Mouse (Mus musculus) embryonic fibroblast, embryonic 13.5 days (primary cell): ENCODE data around the gene Hmgcll1. TPM values are rescaled to one million over a fixed set of nuclear protein-coding genes. Genes with fewer than 3 reads are reported as not detected.

ENCODE experiments used
- H3K27ac ChIP-seq: 2 replicates; pipeline ENCODE4 v1.5.1; 2012; ENCODE audit warnings: low read length, control low read depth, inconsistent platforms; ENCODE audit not compliant: insufficient read depth
- H3K4me1 ChIP-seq: 2 replicates; pipeline ENCODE4 v1.6.1; 2011; ENCODE audit warnings: low read length; ENCODE audit not compliant: control insufficient read depth, insufficient read depth
- H3K4me3 ChIP-seq: 2 replicates; pipeline ENCODE4 v1.5.1; 2011; ENCODE audit warnings: mild to moderate bottlenecking, control low read depth, low read length; ENCODE audit not compliant: insufficient read depth
- CTCF ChIP-seq: IDR thresholded peaks from 2 replicates; pipeline ENCODE4 v1.5.1; 2011; ENCODE audit warnings: mild to moderate bottlenecking, control low read depth, low read length, moderate library complexity, borderline replicate concordance; ENCODE audit not compliant: insufficient read depth
- POLR2A ChIP-seq: IDR thresholded peaks from 2 replicates; pipeline ENCODE4 v1.6.1; 2011; ENCODE audit warnings: low read depth, mild to moderate bottlenecking, control low read depth, low read length, moderate library complexity
- polyA plus RNA-seq: library from polyadenylated mRNA; stranded (reverse); fragments of >200 nt; gene quantifications from 2 replicates; pipeline ENCODE4 v1.2.4, GENCODE M21; 2011; ENCODE audit warnings: low read depth; ENCODE audit not compliant: missing spikeins, insufficient read length

Hmgcll1 gene
- polyA plus RNA-seq, result 3.5 and 4.3 TPM in 2 replicates

DNA sequence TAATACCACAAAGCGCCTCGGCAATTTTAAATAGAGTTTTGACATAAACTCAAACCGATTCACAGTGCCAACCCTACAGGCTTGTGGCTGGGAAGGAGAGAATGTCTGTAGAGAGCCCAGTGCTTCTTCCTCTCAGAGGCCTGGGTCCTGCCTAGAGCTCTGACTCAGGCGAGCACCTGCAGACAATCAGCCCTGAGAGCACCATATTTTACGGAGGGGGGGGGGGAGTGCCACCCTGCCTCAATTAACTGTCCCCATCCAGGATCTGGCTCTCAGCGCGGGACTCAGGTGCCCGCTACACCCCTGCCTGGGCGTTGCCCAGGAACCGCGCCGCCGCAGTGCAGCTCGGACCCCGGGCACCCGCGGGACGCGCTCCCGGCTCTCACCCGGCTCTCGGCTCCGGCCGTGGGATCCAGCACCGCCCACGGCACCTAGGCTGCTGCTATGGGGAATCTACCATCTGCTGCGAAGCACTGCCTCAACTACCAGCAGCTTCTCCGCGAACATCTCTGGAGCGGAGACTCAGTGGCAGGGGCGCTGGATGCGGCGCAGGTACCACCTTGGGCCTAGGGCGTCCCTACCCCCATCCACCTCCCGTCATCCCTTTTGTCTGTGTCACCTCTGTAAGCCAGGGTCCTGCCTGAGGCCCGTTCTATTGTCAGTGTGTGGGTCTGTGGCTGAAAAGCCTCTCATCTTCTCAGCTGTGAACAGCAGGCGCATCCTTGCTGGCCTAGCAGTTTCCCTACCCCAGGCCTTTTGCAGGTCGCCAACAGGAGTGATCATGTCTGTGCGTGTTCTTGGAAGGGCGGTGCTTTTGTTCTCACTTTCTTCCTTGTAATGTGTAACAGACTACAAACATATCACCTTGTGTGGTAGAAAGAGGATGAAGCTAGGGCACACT is at the start of gene Hmgcll1:
TSS of gene Hmgcll1 (plus strand) at position 225 of the 901 bp plus-strand sequence.
- Histone ChIP-seq H3K4me1 (peaks cover 5% of the 10 kb centered on the region; the same call in 1 of the 2 replicates), H3K27ac (no peak within 1 kb of the TSS), H3K4me3 (peak within 1 kb of the TSS; percentile 37)
- TF ChIP-seq CTCF (no peak), POLR2A (peak; percentile 19; the same call in 1 of the 2 replicates)

DNA sequence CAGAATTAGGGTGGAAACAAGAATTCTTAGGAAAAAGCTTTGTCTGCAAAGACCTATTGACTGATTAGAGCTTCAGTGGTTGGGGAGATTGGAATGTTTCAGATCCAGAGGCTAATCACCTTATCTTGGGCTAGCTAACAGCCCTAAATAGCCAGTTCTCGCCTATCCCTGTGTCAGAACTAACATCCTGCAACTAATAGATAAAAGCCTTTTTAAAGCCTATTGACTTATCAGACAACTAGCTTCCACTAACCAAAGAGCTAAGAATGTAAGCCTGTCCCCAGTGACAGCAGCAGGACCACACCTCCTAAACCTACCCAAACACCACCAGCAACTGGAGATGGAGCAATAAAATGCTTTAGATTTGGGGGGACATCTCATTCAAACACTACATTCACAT is 34.6 kb upstream of the Hmgcll1 start:
- TF ChIP-seq CTCF (no peak), POLR2A (no peak)
- Histone ChIP-seq H3K4me3 (no peak overlapping the region), H3K4me1 (no peaks in the 10 kb centered on the region), H3K27ac (no peak overlapping the region)

DNA sequence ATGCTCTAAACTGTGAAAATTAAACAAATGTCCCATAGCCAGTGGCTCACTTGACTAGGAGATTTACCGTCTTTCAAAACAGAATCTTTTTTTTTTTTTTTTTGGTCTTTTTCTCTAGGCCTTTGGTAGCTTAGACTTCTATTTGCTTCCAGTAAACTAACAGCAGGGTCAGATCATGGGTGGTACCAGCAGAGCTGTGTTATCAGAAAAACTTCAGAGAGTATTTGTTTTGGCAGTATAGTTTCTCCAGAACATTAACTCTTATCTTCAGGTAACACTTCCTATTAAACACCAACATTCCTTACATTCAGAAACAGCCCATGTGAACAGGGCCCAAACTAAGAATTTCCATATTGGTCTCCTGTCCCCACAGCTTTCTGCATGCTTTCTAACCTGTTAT is 33.5 kb upstream of the Hmgcll1 start:
- Histone ChIP-seq H3K4me1 (no peaks in the 10 kb centered on the region), H3K27ac (no peak overlapping the region), H3K4me3 (no peak overlapping the region)
- TF ChIP-seq CTCF, result no peak
- TF ChIP-seq POLR2A, result no peak

DNA sequence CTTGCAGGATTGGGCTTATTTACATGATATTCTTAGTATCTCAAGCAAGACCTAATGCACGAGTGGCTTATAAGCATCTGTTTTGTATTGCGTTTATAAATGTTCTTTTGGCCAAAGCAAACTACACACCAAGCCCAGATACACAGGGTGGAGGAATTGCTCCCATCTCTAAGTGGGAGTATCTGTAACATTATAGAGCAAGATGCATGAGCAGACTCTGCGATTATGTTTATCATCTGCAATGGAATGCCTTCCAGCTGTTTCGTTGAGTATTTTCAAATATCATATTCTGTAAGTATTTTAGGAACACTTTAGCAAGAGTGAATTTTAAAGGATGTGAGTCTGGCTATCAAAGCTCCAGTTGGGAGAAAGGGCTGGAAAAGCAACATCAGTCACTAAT is 25.2 kb upstream of the Hmgcll1 start:
- Histone ChIP-seq H3K4me3 (no peak overlapping the region), H3K27ac (no peak overlapping the region)
- TF ChIP-seq CTCF, result no peak
- no peak for TF ChIP-seq POLR2A

DNA sequence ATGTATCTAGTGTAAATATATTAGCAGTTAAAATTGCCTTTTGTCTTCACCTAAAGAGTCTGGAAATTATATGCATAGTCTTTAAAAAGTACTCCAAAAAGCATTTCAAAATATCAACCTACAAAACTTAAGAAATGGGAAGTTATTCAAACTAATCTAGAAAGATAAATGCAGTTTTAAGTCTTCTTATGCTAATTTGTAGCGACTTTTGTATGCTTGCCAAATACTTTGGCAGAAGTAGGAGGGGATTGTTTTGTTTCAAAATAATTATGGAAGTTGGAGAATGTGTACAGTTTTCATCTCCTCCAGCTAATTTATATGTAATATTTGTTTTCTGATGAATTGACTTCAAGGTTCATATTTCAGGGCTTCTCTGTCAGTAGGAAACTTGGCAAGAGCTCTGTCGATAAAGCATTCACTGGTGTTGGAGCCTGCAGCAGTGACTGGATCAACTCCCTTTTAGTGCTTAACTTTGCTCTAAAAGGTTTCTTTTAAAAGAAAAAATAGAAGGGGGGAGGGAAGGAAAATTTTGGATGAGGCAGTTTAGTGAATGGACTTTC is 15.8 kb upstream of the Hmgcll1 start:
- peaks cover 11% of the 10 kb centered on the region; the same call in 1 of the 2 replicates for H3K4me1 ChIP-seq
- TF ChIP-seq POLR2A, result no peak
- TF ChIP-seq CTCF, result no peak
- no peak overlapping the region for H3K4me3 ChIP-seq
- H3K27ac ChIP-seq, result no peak overlapping the region

More for the DNA sequence above, 25.2 kb upstream of the Hmgcll1 start:
- H3K4me1 ChIP-seq, result no peaks in the 10 kb centered on the region

DNA sequence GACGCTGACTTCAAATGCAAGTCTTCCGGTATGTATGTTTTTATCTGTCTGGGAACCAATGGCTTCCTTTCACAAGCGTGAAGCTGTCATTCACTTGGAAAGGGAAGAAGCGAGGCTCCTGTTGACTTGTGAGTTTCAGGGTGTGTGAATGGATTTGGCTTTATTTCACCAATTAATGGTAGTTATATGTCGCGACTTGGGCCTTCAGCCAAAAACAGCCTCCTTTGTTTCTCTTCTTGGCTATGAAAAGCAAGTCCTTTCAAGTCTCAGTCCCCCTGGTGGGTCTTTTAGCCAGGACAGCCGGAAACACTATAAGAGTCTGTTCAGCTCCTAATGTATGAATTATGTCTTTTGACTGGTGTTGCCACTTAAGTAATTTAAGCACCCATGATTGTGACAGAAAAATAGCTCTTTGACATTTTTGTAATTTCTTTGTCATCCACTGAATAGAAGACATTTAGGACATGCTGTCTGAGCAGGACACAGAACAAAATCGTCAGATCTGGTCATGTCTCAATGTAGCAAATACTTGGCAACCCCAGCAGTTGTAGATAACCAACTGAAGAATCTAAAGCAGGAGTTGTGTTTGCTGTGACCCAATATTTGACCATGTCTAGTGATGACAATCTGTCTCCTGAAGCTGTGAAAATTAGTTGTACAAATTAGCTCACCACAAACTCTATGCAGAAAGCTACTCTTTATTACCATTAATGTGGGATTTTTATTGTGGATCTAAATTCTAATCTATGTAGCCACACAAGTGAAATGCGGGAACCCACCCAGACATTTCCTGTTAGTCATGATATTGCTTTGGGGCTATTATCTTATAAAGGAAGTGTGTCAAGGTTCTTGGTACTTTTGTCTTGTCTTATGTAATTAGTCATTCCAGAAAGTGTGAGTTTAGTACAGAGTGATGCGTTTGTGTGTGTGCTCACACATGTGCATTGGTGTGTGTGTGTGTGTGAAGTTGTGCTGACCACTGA is 13.5 kb upstream of the Hmgcll1 start:
- Histone ChIP-seq H3K4me1 (peaks cover 11% of the 10 kb centered on the region; the same call in 1 of the 2 replicates), H3K4me3 (no peak overlapping the region), H3K27ac (peak overlapping the region; percentile 40; the same call in 1 of the 2 replicates)
- no peak for TF ChIP-seq POLR2A
- TF ChIP-seq CTCF, result no peak

DNA sequence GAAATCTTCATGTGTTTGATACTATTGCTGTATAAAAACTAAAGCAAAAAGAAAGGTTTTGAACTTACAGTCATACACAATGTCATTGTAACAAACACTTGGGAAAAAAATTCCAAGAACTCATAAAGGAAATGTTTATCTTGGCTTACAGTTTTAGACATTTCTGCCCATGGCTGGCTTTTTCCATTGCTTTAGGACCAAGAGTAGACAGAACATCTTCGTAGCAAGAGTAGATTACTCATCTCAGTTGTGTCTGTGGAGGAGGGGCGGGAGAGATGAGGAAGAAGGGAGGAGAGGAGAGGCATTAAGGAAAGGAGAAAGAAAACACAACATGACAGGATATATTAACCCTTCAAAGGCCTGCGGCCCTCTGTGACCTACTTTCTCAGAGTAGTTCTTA is 11.6 kb upstream of the Hmgcll1 start:
- H3K4me3 ChIP-seq, result no peak overlapping the region
- peaks cover 14% of the 10 kb centered on the region for H3K4me1 ChIP-seq
- H3K27ac ChIP-seq, result peak overlapping the region; percentile 73
- TF ChIP-seq POLR2A, result no peak

DNA sequence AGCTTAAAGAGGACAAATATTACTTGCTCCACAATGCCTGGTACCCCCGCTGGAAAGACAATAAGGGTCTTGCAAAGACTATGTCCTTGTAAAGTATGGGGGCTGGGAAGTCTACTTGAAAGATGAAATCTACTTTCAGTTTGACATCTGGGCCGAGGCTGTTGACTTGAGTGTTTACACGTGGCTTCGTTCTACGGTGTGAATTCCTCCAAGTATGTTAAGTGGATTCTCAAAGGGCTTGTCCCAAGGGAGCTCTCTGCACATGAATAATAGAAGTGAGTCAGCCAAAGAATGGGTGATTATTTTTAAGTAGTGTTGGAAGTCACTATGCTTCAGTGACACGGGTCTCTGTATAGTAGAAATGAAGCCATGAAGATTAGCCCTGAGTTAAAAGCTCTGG is 11.0 kb upstream of the Hmgcll1 start:
- TF ChIP-seq POLR2A, result no peak
- no peak for TF ChIP-seq CTCF
- H3K27ac ChIP-seq, result peak overlapping the region; percentile 73; the same call in 1 of the 2 replicates
- H3K4me1 ChIP-seq, result peaks cover 14% of the 10 kb centered on the region
- H3K4me3 ChIP-seq, result no peak overlapping the region

DNA sequence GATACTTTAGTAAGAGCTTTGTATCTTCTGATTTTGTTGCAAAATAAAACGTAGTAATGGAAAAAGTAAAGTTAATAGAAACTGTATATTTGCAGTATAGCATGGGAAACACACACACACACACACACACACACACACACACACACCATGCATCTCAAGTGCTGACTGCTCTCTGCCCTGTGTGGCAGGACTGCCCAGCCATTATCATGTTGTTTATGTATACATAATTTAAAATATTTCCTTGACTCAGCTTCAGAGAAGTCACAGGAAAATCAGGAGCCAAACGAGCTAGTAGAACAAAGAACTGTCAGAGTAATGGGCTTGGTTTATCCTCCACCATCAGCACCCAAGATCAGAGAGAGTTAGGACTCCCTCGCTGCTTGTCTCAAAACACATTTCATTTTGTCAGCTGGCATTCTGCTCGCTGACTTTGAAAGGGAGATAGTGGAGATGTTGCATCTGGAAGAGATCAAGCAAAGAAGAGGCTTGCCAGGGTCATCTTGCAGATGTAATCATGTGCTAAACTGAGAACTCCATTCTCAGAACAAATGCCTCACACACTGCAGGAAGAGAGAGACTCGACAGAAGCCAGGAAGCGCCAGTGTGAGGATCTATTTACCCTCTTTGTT is 7.2 kb upstream of the Hmgcll1 start:
- TF ChIP-seq CTCF (no peak), POLR2A (no peak)
- Histone ChIP-seq H3K4me1 (peaks cover 9% of the 10 kb centered on the region), H3K4me3 (no peak overlapping the region), H3K27ac (no peak overlapping the region)
